Mouse (Mus musculus): ENCODE results near the gene Brinp1.

DNA sequence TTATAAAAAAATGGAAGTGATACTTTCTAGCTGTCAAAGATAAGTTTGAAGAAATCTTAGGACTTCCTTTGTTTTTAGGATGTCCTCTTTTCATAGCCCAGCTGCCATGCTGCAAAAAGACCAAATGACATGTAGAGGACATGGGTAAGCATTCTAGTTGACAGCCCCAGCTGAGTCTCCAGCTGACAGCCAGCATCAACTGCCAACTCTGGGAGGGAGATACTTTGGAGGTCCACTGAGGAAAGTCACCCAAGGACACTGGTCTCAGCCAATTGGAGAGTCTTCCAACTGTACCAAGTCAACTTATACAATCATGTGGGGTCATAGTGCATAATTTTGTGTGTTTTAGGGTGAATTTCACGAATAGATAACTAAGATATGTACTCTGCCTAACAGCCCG is 166.6 kb downstream of the Brinp1 start:
- TF ChIP-seq EP300 (IDR thresholded peaks at IDR 0.05; ENCODE audit: insufficient read depth, low read depth, low read length), result no peak
- TF ChIP-seq CTCF (IDR thresholded peaks at IDR 0.05), result no peak

All from heart, adult 2 months (tissue).